Mouse (Mus musculus) megakaryocyte-erythroid progenitor cell, adult 5-6 weeks (primary cell): Measurements from ENCODE around the gene Abcb8. TPM values are rescaled to one million over a fixed set of nuclear protein-coding genes. Genes with fewer than 3 reads are reported as not detected.

ENCODE experiments used
- ATAC-seq: replicated peaks from 2 replicates; pipeline ENCODE4 v1.8.0; 2016; ENCODE audit warnings: mild to moderate bottlenecking, inconsistent platforms; ENCODE audit not compliant: severe bottlenecking, poor library complexity, low FRiP score, low TSS enrichment
- total RNA-seq, 2 experiments: library from RNA; stranded (forward) in 1 of 2; stranded (reverse) in 1 of 2; fragments of 200-1000, 215-1000 nt in 1 of 2; fragments of >200 nt in 1 of 2; fragmentation: Nextera tagmentation in 1 of 2; gene quantifications; 2 replicates each; pipeline ENCODE4 v1.2.3; 2014 to 2017

The Abcb8 gene
- total RNA-seq, 2 experiments from 2014 or later = 24.8 to 83.4 TPM

DNA sequence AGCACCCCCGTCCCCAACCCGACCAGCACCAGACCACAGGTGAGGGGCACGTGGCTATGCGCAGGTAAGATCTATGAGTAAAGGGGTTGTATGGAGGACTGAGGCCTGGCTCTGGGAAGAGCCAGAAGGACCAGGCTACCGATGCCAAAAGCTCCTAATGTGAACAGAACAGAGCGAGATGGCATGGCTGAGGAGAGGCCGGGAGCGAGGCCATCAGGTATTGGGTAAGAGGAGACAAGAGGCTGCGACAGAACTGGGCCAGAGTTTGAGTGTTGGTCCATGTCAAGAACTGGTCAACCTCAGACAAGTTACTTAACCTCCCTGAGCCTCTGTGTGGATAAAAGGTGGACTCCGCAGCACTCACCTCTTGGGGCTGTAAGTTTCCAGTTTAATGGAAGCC lies 28.5 kb upstream of the Abcb8 start:
- no peak for ATAC-seq

- ATAC-seq = no peak
Measured at GRCm38 (mm10) chr5:24365528-24365927, 27.9 kb upstream of the Abcb8 start.

GRCm38 (mm10) chr5:24366426-24366825 lies 27.0 kb upstream of the Abcb8 start:
- no peak for ATAC-seq

GRCm38 (mm10) chr5:24369767-24370166 lies 23.7 kb upstream of the Abcb8 start:
- no peak for ATAC-seq

- ATAC-seq = no peak
Measured at GRCm38 (mm10) chr5:24373807-24374206, 19.7 kb upstream of the Abcb8 start.

GRCm38 (mm10) chr5:24374216-24374615 lies 19.2 kb upstream of the Abcb8 start:
- ATAC-seq = no peak

GRCm38 (mm10) chr5:24374666-24375328 lies 18.7 kb upstream of the Abcb8 start:
- ATAC-seq = no peak

GRCm38 (mm10) chr5:24378700-24379099 lies 14.8 kb upstream of the Abcb8 start:
- ATAC-seq = no peak

DNA sequence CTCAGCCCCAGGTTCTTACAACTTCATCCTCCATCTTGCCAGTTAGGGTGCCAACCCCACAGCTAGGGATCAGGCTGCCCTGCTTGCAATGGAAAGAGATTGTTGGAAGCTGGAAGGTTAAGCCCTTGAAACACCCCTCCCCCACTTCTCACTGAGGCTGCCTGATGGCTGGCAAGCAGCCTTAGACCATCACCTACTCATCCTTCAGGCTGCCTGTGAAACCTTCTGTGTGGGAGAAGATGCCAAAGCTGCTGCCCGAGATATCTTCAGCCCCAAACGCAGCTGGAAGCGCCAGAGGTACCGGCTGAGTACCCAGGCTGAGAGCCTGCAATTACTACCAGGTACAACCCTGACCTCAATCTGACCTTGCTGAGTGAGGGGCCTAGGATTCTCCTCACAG lies 14.0 kb upstream of the Abcb8 start:
- no peak for ATAC-seq

- ATAC-seq = no peak
Measured at GRCm38 (mm10) chr5:24380499-24380898, 13.0 kb upstream of the Abcb8 start.

DNA sequence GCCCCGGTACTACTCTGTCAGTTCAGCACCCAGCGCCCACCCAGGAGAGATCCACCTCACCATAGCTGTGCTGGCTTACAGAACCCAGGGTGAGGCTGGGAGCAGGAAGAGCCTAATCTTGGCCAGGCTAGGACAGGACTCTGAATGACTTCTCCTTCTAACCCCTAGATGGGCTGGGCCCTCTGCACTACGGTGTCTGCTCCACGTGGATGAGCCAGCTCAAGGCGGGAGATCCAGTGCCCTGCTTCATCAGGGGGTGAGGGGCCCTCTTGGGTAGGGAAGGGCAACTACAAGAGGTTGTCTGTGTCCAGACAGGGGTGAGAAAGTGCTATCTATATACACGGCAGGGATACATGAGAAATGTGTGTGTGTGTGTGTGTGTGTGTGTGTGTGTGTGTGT lies 12.0 kb upstream of the Abcb8 start:
- ATAC-seq = no peak

DNA sequence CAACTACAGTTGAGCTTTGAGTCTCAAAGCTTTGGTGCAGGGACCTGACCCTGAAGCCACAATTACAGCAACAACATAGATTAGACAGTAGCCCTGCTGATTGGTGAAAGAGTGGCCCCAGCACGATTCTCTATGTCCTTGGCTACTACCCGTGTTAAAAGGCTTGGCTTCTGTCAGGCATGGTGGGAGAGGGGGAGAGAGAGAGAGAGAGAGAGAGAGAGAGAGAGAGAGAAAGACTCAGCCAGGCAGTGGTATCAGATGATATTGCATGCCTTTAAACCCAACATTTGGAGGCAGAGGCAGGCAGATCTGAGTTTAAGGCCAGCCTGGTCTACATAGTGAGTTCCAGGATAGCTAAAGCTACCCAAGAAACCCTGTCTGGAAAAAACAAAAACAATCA lies 11.5 kb upstream of the Abcb8 start:
- no peak for ATAC-seq

DNA sequence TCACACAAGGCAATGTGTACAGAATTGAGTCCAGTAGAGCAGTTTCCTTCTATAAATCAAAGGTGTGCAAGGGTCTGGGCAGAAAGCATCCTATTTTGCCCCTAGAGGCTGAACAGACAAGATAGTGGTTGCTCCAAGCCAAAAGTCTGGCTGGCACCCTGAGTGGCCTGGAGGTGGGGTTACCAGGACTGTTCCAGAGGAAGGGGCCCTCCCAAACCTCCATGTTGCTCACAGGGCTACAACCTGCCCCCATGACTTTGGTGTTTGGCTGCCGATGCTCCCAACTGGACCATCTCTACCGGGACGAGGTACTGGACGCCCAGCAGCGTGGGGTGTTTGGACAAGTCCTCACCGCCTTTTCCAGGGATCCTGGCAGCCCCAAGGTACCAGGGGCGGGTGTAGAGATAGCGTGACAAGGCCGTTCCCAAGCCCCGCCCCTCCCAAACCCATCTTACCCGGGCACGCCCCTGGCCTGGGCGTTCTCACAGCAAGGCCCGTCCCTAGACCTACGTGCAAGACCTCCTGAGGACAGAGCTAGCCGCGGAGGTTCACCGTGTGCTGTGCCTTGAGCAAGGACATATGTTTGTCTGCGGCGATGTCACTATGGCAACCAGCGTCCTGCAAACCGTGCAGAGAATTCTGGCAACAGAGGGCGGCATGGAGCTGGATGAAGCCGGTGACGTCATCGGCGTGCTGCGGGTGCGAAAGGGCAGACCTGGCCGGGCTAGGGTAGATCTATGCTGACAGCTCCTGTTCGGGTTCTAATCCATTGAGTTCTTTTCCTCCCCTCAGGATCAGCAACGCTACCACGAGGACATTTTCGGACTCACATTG lies 10.2 kb upstream of the Abcb8 start:
- peak; percentile 80 for ATAC-seq

- no peak for ATAC-seq
Measured at GRCm38 (mm10) chr5:24384407-24384806, 9.1 kb upstream of the Abcb8 start.

DNA sequence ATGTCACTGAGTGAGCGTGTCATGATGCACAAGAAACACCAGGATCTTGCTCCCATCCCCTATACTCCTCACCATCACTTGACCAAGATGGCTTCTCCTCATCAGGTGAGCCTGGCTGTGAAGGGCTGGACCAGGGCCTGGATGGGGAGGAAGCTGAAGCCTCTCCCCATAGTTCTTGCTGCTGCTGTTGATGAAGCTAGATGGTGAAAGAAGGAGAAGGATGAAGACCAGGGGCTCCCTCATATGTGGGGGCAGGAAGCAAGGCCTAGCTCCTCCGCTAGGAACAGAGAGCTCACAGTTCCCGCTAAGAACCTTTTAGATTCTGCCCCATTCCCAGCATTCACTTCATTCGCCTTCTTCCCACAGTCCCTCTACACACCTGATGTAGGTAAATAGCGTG lies 8.1 kb upstream of the Abcb8 start:
- no peak for ATAC-seq

DNA sequence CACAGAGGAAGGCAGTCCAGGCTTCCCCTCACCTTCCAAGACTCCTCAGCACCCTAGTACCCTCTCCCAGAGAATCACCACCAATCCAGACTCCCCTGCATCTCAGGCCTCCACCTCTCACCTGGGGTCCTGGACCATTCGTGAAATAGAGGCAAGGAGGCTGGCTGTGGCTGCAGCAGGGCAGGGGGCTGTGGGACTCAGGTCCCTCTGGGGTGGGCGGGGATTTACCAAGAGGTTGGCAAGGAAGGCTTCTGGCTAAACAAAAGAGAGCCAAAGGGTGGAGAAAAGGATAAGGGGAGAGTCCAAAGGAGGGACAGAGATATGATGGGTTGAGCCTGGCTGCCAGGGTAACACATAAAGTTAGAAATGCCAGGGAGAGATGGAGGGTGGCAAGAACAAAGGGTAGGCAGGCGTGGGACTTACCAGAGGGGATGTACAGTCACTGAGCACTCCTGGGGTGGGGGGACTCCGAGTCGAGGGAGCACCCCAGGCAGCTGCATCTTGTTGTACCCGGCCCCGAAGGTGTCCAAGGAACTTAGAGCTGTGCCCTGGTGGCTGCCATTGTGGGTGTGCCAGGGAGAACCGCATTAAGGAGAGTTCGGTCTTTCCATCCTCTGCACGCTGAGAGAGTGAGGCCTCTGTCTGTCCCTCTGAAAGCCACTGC lies 7.4 kb upstream of the Abcb8 start:
- no peak for ATAC-seq

DNA sequence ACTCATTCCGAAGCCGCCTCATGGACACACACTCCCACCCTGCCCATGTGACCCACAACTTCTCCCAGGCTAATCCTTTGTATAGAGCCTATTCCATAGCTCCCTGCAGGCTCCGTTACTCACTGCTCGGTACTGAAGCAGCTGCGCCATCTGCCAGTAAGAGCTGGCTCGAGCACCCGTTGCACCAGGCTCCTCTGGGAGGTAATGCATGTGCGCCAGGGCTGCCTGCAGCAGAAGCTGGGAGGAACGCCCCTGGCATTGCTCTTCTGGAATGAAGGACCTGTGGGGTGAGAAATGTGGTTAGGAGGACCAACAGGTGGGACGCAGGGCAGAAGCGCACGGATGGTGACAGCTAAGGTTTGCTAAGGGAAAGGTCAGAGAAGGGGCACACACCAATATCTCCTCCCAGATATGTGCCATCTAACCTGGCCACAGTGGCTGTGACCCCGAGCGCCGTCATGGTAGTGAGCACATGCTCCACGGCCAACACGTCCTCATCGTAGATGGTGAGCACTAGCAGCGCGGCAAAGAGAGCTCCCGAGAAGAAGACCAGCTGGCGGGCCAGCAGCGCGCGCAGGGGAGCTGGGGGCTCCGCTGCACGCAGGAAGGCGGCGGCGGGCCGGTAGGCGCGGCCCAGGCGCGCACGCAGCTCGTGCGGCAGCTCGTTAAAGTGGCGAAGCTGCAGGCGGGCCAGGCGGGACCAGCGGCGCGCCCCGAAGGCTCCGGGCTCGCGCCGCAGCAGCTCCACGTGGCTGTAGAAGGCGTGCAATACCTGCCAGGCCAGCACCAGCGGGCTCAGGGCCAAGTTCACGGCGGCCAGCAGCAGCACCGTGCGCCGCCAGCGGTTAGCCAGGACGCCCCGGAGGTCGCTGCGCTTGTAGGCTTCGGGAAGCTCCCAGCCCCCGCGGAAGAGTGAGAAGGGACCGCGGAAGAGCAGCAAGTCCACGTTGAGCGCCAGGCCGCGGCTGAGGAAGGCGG lies 5.9 kb upstream of the Abcb8 start:
- ATAC-seq = 0 out of 2 replicates have a peak, but pooled peaks have one; percentile 18

- ATAC-seq = no peak
Measured at GRCm38 (mm10) chr5:24388246-24388915, 5.1 kb upstream of the Abcb8 start.
